Mouse (Mus musculus): ENCODE data around the gene Akt3.
A peak's percentile ranks its signal among the peaks of the same experiment; 100 is the strongest.

The Akt3 gene

DNA sequence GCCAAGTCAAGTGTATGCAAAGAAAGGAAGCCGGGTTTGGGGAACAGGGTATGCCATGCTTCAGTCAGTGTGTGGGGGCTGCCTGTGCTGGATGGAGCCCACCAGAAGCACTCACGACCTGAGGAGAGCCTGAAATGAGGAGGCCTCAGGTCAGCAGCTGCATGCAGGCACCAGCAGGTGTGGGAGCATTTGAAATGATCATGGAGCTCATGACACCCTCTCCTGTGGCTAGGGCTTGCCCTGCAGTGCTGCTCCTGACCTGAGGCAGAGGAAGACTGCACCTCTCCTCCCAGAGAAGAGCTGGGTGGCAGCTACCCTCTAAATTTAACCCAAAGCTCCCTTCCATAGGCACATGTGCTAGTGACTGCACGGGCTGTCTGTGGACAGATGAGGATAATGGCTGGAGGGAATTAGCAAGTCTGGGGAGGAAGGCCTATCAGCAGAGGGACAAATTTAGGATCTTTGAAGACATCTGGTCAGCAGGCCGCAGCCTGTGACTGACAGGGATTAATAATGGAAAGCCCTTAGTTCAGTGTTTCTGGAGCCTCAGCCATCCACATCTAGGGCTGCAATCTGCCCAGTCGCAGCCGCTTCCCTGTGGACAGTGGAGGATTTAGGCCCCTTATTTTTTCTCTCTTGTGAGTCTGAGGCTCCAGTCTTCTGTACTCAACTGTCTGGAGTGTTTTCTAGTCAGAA lies 247.2 kb downstream of the Akt3 start:
- no peak for DNase-seq (ENCODE audit: low read depth)

DNA sequence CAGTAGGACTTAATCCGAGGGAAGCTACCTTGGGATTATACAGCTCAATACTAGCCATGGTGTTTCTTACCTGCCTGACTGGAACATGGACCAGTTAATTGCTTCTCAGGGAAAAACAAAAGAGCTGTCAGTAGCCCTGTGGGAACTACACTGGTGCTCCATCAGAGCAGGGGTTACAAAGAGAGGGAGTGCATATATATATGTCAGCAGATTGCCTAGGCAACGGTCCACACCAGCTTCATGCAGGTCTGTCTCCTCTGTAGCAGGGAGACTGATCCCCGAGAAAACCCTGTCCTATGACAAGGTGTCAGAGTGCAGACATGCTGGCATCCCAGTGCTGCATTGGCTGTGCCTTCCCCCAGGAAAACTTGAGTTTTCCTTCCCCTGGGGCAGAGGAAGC lies 248.0 kb downstream of the Akt3 start:
- DNase-seq (ENCODE audit: low read depth), result no peak

DNA sequence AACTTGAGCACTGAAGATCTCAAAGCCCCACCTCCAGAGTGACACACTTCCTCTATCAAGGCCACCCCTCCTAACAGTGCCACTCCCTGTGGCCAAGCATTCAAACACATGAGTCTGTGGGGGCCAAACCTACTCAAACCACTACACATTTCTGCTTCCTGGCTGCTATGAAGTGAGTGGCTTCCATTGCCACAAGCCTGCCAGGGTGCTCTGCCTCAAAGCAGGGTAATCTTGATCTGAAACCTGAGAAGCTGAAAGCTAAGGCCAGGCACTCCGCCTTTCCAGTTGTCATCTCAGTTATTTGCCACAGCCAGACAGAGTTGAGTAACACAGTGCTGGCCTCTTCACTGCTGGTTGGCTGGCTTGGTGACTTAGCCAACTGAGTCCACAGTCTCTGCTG lies 249.2 kb downstream of the Akt3 start:
- peak; percentile 92 for DNase-seq (ENCODE audit: low read depth)

DNA sequence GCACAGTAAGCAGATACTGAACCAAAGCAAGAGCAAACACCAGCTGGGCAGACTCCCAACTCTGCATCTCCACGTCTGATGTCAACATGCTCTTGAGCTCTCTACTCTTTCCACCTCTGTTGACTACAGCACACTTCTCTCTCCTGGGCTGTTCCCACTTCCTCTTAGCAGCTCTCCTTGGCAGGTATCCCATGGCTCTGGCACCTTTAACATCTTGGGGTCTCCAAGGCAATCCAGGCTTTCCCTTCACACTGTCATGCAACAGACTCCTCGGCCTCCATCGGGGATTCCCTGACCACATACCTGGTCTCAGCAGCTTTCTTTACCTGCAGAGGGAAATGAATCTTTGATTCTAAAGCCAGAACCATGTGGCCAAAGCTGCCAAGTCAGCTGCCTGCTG lies 250.6 kb downstream of the Akt3 start:
- no peak for DNase-seq (ENCODE audit: low read depth)

DNA sequence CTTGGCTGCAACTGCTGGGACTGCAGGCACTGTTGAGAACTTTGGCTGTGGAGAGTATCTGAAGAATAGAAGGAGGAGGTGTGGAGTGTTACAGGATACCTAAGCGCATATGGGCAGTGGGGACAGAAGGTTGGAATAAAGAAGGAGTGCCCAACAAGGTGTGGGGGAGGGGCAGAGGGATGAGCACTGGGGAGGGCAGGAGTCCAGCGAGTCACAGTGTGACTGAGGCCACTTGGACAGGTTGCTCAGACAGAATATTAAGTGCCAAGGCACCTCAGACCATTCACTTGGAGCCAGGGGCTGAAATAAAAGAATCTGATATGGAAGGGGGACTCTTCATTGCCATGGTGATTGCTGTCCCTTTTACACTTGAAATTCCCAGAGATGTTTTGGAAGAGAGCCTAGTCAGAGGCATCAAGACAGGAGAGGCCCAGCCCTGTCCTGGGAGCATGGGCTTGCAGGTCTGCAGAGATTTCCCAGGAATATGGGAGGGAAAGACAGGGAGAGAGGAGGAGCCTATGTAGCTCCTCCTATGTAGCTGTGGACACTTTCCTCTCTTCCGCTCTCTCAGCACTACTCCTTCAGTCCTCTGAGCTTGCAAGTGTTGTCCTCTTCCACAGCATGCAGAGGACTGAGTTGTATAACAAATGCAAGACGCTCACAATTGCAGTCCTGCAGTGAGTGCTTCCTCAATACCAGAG lies 253.8 kb downstream of the Akt3 start:
- no peak for DNase-seq (ENCODE audit: low read depth)

GRCm38 (mm10) chr1:177002951-177003350 lies 255.1 kb downstream of the Akt3 start:
- DNase-seq (ENCODE audit: low read depth), result no peak

DNA sequence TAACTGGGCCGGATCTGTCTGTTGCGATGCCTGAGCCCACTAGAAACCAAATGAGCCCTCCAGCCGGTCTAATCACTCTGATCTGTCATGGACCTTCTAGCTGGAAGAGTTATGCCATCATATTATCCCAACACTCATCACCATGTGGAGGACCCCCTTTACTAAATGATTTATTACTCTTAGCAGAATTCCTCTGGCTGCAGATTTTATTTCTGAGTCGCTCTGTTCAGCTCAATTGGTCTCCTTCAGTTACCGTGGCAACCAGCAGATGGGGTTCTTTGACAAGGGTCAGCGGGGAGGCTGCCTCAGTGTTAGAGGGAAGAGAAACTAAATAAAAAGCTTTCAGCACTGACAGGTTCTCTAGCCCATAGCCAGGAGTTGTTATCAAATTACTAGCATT lies 259.0 kb downstream of the Akt3 start:
- peak; percentile 20 for DNase-seq (ENCODE audit: low read depth)

DNA sequence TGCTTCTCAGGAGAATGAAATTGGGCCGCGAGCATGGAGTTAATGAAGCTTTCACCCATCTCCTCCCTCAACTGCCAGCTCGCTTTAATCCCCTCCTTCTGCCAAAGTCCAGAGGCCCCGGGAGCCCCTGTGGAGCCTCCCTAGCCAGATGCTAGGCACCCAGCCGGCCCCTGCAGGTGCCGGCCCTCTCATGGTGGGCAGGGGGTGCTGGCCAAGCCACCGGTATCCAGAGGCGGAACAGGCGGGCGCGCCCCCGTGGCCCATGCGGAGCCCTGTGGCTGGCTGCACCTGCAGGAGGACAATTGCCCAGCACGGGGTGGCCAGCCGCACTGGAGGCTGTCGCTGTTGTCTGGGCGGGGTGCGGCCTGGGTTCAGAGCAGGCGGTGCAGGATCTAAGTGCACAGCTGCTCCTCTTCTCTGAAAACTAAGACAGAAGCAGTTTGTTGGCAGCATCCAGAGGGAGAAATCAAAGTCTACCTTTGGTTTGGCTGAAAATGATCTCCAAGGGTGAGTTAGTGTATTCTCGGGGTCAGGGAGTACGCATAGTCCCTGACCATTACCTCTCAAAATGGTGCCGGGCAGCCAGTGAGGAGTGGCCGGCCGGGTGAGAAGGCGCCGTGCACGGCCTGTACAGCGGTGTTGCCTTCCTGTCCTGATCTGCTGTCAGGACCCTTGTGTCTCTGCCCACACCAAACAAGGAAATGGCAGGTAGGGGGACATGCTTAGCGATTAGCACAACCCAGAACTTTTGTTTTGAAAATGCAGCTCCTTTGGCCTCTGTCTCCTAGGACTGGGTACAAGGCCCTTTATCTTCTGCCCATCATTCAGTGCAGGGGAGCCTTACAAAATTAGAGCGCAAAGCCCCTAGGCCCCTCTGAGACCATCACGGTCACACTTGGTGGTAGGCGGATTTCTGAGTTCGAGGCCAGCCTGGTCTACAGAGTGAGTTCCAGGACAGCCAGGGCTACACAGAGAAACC lies 260.0 kb downstream of the Akt3 start:
- DNase-seq (ENCODE audit: low read depth), result no peak

DNA sequence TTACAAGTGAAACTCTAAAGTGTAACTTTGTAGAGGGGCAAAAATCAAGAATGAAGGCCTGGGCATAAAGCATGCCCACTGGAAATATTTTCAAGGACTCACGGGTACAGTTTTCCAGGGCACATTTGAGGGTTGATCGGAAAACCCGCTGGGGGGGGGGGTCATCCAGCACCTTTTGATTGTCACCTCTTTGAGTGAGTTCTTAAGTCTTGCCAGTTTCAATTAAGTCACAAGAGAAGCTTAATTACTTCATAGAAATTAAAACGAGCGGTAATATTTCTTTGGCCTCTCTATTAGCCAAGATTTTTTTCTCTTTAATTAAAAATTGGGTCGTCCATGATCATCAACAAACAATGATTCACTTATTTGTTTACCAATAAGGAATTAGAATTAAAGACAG lies 260.7 kb downstream of the Akt3 start:
- DNase-seq (ENCODE audit: low read depth), result no peak

GRCm38 (mm10) chr1:176996630-176997201 lies 261.3 kb downstream of the Akt3 start:
- DNase-seq (ENCODE audit: low read depth), result peak; percentile 34

DNA sequence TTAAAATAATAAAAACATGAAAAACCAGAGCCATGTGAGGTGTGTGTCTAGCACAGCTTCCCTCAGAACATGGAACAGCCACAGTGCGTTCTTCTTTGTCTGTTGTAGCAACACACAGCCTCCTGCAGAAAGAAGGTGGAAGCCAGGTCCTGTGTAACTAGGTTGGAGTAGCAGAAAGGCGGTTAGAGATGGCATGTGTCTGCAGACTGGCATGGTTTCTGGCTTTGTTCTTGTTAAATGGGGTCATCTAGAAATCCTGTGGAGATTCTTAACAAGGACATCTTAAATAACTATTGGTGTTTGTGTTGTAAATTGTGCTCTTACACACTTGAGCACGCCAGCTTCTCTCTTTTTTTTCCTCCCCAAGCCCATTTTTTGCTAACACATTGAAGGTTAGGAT lies 261.8 kb downstream of the Akt3 start:
- no peak for DNase-seq (ENCODE audit: low read depth)

- no peak for DNase-seq (ENCODE audit: low read depth)
Measured at GRCm38 (mm10) chr1:176995419-176995775, 262.6 kb downstream of the Akt3 start.

DNA sequence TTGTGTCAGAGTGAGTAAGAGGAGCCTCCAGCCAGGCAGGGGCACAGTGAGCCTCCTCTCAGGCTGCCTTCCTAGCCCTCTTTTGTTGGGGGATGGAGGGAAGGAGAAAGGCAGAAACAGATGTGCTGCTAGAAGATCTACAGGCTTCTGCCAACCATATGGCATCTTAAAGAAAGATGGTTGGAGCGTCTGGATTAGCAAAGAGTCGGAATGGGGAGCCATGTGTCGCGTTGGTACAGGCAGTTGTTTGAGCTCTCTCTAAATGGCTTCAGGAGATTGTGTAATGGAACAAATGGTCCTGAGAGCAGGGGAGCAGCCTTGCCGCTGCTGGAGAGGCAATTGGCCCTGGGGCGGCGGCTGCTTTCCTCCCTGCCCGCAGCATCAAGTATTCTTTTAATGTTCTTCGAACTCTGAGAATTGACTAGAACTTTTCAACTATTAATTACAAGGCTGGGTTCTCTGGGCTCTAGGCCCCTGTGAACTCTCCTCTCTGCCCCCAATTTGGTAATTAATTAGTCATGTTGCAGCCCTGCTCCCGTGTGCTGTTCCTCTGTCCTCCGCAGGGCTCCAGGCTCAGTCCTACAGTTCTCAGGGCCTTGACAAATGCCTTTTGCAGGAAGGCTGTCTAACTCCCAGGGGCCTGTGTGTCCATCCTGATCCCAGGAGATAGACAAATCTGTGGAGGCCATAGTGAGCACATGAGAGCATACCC lies 263.1 kb downstream of the Akt3 start:
- no peak for DNase-seq (ENCODE audit: low read depth)

DNA sequence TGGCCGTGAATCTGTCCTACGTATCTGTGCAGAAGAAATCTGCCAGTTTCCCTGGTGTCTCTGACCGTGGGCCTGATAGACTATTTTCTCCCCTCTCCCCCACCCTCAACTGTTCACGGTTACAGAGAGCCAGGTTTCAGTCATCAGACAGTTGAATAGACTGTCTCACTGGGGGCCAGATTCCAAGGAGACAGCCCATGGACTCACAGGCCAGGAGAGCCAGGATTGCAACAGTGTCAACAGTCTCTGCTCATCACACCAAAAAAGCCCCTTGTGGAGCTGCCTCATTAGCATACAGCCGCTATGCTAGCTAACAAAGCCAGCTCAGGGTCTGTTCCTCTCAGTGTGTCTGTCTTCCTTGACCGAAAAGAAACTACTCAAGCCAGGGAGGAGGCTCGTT lies 263.9 kb downstream of the Akt3 start:
- DNase-seq (ENCODE audit: low read depth), result no peak

DNA sequence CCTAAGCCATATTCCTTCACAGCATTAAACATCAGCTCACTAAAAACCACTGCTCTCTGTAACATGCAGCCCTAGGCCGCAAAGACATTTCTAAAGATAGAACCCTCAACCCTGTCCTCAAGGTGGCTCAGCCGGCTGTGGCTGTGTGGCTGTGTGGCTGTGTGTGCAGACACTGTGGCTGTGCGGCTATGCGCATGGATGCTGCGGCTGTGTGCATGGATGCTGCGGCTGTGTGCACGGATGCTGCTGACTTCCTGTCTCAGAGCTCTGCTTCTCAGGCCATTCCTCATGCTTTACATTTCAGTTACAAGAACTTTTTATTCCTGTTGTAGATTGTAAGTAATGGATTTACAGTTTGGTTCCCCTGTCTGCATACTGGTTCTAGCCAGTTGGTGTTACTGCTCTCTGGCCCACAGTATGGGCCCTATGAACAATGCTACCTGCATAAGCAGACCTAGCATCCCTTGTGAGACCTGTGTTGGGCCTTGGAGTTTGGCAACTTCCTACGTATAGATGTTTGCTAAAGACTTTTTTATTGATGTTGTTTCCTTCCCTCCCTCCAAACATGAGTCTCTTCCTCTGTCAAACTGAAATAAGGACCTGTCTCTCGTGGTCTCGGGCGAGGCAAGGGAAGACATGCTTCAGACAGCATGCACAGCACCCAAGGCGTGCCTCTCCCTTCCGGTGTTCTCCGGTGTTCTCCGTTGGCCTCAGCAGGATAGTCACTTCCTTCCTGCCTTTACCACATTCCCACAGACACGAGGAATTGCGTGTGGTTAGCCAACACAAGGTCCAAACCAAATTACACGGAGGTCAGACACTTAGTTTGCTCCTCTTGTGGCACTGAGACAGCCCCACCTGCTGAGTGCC lies 264.6 kb downstream of the Akt3 start:
- peak; percentile 67 for DNase-seq (ENCODE audit: low read depth)

GRCm38 (mm10) chr1:176992517-176992916 lies 265.5 kb downstream of the Akt3 start:
- no peak for DNase-seq (ENCODE audit: low read depth)

GRCm38 (mm10) chr1:176991473-176991872 lies 266.5 kb downstream of the Akt3 start:
- no peak for DNase-seq (ENCODE audit: low read depth)

GRCm38 (mm10) chr1:176986990-176987740 lies 270.8 kb downstream of the Akt3 start:
- DNase-seq (ENCODE audit: low read depth), result no peak

GRCm38 (mm10) chr1:176986275-176986674 lies 271.7 kb downstream of the Akt3 start:
- no peak for DNase-seq (ENCODE audit: low read depth)

- no peak for DNase-seq (ENCODE audit: low read depth)
Measured at GRCm38 (mm10) chr1:176985691-176986090, 272.3 kb downstream of the Akt3 start.
